Mouse (Mus musculus) lung, embryonic 16.5 days (tissue): ENCODE measurements at regions not wholly inside any gene's neighbourhood (a gene's known extent, or its start where the extent isn't known, plus 50 kb on each side); places are given as distances from the start of the nearest gene placed in this dataset.

Source experiments
- ATAC-seq: fragments of 200-750 bp; cut with Nextera tagmentation; 2 replicates; pipeline ENCODE4 v1.8.0; 2017; ENCODE audit warnings: low read depth, mild to moderate bottlenecking, moderate library complexity
- H3K27ac ChIP-seq: fragments of 300-500 bp; sonication (generic); 2 replicates; pipeline ENCODE4 v1.5.1; 2014; ENCODE audit warnings: mild to moderate bottlenecking, control low read depth, low read length
- H3K27me3 ChIP-seq: fragments of 300-500 bp; sonication (generic); 2 replicates; pipeline ENCODE4 v1.6.1; 2014; ENCODE audit warnings: low read depth, low read length, mixed read lengths; ENCODE audit not compliant: control insufficient read depth, insufficient read depth
- H3K36me3 ChIP-seq: fragments of 300-500 bp; sonication (generic); 2 replicates; pipeline ENCODE4 v1.6.1; 2014; ENCODE audit warnings: low read length; ENCODE audit not compliant: control insufficient read depth, insufficient read depth
- H3K4me1 ChIP-seq: fragments of 300-500 bp; sonication (generic); replicated peaks from 2 replicates; pipeline ENCODE4 v1.6.1; 2014; ENCODE audit warnings: low read length, mixed read lengths; ENCODE audit not compliant: control insufficient read depth, insufficient read depth
- H3K4me2 ChIP-seq: fragments of 300-500 bp; sonication (generic); 2 replicates; pipeline ENCODE4 v1.6.1; 2014; ENCODE audit warnings: low read depth, low read length, control low read depth
- H3K4me3 ChIP-seq: fragments of 300-500 bp; sonication (generic); 2 replicates; pipeline ENCODE4 v1.5.1; 2014; ENCODE audit warnings: mild to moderate bottlenecking, low read length, control low read depth
- H3K9ac ChIP-seq: fragments of 300-500 bp; sonication (generic); 2 replicates; pipeline ENCODE4 v1.6.1; 2014; ENCODE audit warnings: low read length, control low read depth
- H3K9me3 ChIP-seq: fragments of 300-500 bp; sonication (generic); 2 replicates; pipeline ENCODE4 v1.6.1; 2016; ENCODE audit warnings: low read length; ENCODE audit not compliant: control insufficient read depth
- WGBS: fragments of 180-500 bp; shearing (Covaris S2); extraction: QIAGEN DNeasy Blood & Tissue Kit; methylation state at CpG from one replicate; pipeline ENCODE4 v1.1.7; 2014; 5-methylcytosine and 5-hydroxymethylcytosine counted together

GRCm38 (mm10) chr15:93775199-93775745 lies 179.6 kb upstream of the Prickle1 start:
- Histone ChIP-seq H3K27ac (no peak overlapping the region), H3K4me1 (no peaks in the 10 kb centered on the region)

GRCm38 (mm10) chr15:93774340-93774739 lies 178.6 kb upstream of the Prickle1 start:
- no peak for ATAC-seq
- Histone ChIP-seq H3K9ac (no peak overlapping the region), H3K4me2 (no peak overlapping the region), H3K4me3 (no peak overlapping the region), H3K36me3 (no peaks in the 10 kb centered on the region), H3K4me1 (no peaks in the 10 kb centered on the region), H3K27me3 (no peaks in the 10 kb centered on the region), H3K27ac (no peak overlapping the region), H3K9me3 (no peaks in the 10 kb centered on the region)
- WGBS = 79% methylated on average over 4 of the region's 4 CpGs

More at GRCm38 (mm10) chr15:93775199-93775745, 179.6 kb upstream of the Prickle1 start:
- WGBS = 47% methylated on average over 12 of the region's 12 CpGs
- no peak overlapping the region for H3K4me2 ChIP-seq
- peak; percentile 28; the same call in 1 of the 2 replicates for ATAC-seq
- H3K9me3 ChIP-seq = no peaks in the 10 kb centered on the region
- no peak overlapping the region for H3K9ac ChIP-seq
- no peak overlapping the region for H3K4me3 ChIP-seq
- no peaks in the 10 kb centered on the region for H3K36me3 ChIP-seq
- H3K27me3 ChIP-seq = no peaks in the 10 kb centered on the region

GRCm38 (mm10) chr15:93766981-93767380 lies 171.3 kb upstream of the Prickle1 start:
- Histone ChIP-seq H3K9ac (no peak overlapping the region), H3K4me1 (no peaks in the 10 kb centered on the region), H3K27me3 (no peaks in the 10 kb centered on the region), H3K4me2 (no peak overlapping the region), H3K27ac (no peak overlapping the region), H3K4me3 (no peak overlapping the region), H3K9me3 (no peaks in the 10 kb centered on the region), H3K36me3 (no peaks in the 10 kb centered on the region)
- 60% methylated on average over 3 of the region's 3 CpGs for WGBS
- ATAC-seq = no peak

GRCm38 (mm10) chr15:93763047-93763446 lies 167.4 kb upstream of the Prickle1 start:
- Histone ChIP-seq H3K4me2 (no peak overlapping the region), H3K27ac (no peak overlapping the region), H3K36me3 (no peaks in the 10 kb centered on the region), H3K27me3 (no peaks in the 10 kb centered on the region), H3K4me1 (peaks cover 5% of the 10 kb centered on the region; the same call in 1 of the 2 replicates), H3K9me3 (no peaks in the 10 kb centered on the region), H3K4me3 (no peak overlapping the region), H3K9ac (no peak overlapping the region)
- 77% methylated on average over 5 of the region's 5 CpGs for WGBS
- ATAC-seq = no peak

- ATAC-seq = peak; percentile 81
These were observed 162.6 kb upstream of the Prickle1 start for GRCm38 (mm10) chr15:93758204-93758836.

GRCm38 (mm10) chr15:93755989-93756388 lies 160.3 kb upstream of the Prickle1 start:
- H3K9me3 ChIP-seq = no peaks in the 10 kb centered on the region
- H3K4me3 ChIP-seq = no peak overlapping the region
- WGBS = 72% methylated on average over 5 of the region's 5 CpGs
- no peak for ATAC-seq
- no peak overlapping the region for H3K27ac ChIP-seq
- peaks cover 5% of the 10 kb centered on the region for H3K4me1 ChIP-seq
- H3K9ac ChIP-seq = no peak overlapping the region
- no peaks in the 10 kb centered on the region for H3K36me3 ChIP-seq
- H3K27me3 ChIP-seq = no peaks in the 10 kb centered on the region
- no peak overlapping the region for H3K4me2 ChIP-seq

More at GRCm38 (mm10) chr15:93758204-93758836, 162.6 kb upstream of the Prickle1 start:
- Histone ChIP-seq H3K9ac (no peak overlapping the region), H3K4me2 (no peak overlapping the region), H3K36me3 (no peaks in the 10 kb centered on the region), H3K27me3 (no peaks in the 10 kb centered on the region), H3K27ac (no peak overlapping the region), H3K4me1 (peaks cover 5% of the 10 kb centered on the region; the same call in 1 of the 2 replicates), H3K9me3 (no peaks in the 10 kb centered on the region), H3K4me3 (no peak overlapping the region)
- WGBS = 62% methylated on average over 8 of the region's 8 CpGs

GRCm38 (mm10) chr15:93751817-93752216 lies 156.1 kb upstream of the Prickle1 start:
- 69% methylated on average over 14 of the region's 14 CpGs for WGBS
- Histone ChIP-seq H3K27me3 (no peaks in the 10 kb centered on the region), H3K9ac (no peak overlapping the region), H3K4me2 (no peak overlapping the region), H3K4me1 (peaks cover 3% of the 10 kb centered on the region; the same call in 1 of the 2 replicates), H3K36me3 (no peaks in the 10 kb centered on the region), H3K27ac (no peak overlapping the region), H3K4me3 (no peak overlapping the region), H3K9me3 (no peaks in the 10 kb centered on the region)
- ATAC-seq = no peak

GRCm38 (mm10) chr15:93750953-93751352 lies 155.3 kb upstream of the Prickle1 start:
- Histone ChIP-seq H3K27ac (no peak overlapping the region), H3K4me1 (peaks cover 3% of the 10 kb centered on the region; the same call in 1 of the 2 replicates), H3K9me3 (no peaks in the 10 kb centered on the region), H3K36me3 (no peaks in the 10 kb centered on the region), H3K27me3 (no peaks in the 10 kb centered on the region), H3K4me2 (no peak overlapping the region), H3K4me3 (no peak overlapping the region), H3K9ac (no peak overlapping the region)
- peak; percentile 69 for ATAC-seq
- WGBS = 21% methylated on average over 8 of the region's 8 CpGs

- H3K4me2 ChIP-seq = no peak overlapping the region
- no peak overlapping the region for H3K27ac ChIP-seq
- no peak overlapping the region for H3K4me3 ChIP-seq
- H3K36me3 ChIP-seq = no peaks in the 10 kb centered on the region
- ATAC-seq = no peak
- H3K4me1 ChIP-seq = peaks cover 8% of the 10 kb centered on the region
- 25% methylated on average over 12 of the region's 12 CpGs for WGBS
- H3K9me3 ChIP-seq = no peaks in the 10 kb centered on the region
- H3K27me3 ChIP-seq = no peaks in the 10 kb centered on the region
- no peak overlapping the region for H3K9ac ChIP-seq
These were observed 148.7 kb upstream of the Prickle1 start for GRCm38 (mm10) chr15:93744191-93744945.
